Mouse (Mus musculus): ENCODE measurements around the gene Cma2.

GRCm38 (mm10) chr14:55944575-55944974, 6.2 kb upstream of the Cma2 start, which contains the start of gene Cma1:
- TF ChIP-seq CTCF (IDR thresholded peaks at IDR 0.05; ENCODE audit: borderline replicate concordance, extremely low read depth, insufficient read depth, insufficient read length), result no peak
- TF ChIP-seq POLR2A (IDR thresholded peaks at IDR 0.05; ENCODE audit: borderline replicate concordance, extremely low read depth, insufficient read depth, insufficient read length, poor library complexity, severe bottlenecking), result no peak
